Mouse (Mus musculus): ENCODE results near the gene Phlpp2. TPM values are rescaled to one million over a fixed set of nuclear protein-coding genes. Genes with fewer than 3 reads are reported as not detected.

Gene Phlpp2
- total RNA-seq, 2 experiments from 2014 or later, result 4.9 to 6.4 TPM

Other genes with a start within 250 kb of the Phlpp2 start
- gene Ist1, start 175.3 kb upstream of the Phlpp2 start, total RNA-seq (2021), result 10 to 100 TPM; 48.1 to 53.0 TPM
- 10 to 100 TPM in 1 of 2 experiments, 1 to 10 TPM in 1; 8.6 to 10.4 TPM for gene Zfp821, start 163.0 kb upstream of the Phlpp2 start, total RNA-seq (2021)
- 10 to 100 TPM; 24.1 to 28.0 TPM for gene Atxn1l, start 130.8 kb upstream of the Phlpp2 start, total RNA-seq (2021)
- 10 to 100 TPM; 43.0 to 45.3 TPM for gene Ap1g1, start 90.0 kb upstream of the Phlpp2 start, total RNA-seq (2021)
- under 1 TPM; 0.29 to 0.31 TPM for gene Marveld3, start 93.7 kb downstream of the Phlpp2 start, total RNA-seq (2021)
- gene Tat, start 121.9 kb downstream of the Phlpp2 start, total RNA-seq (2021), result 1 to 10 TPM; 1.3 to 1.6 TPM
- gene Chst4, start 171.2 kb downstream of the Phlpp2 start, total RNA-seq (2021), result 1 to 10 TPM; 4.4 to 5.4 TPM
- 1 to 10 TPM; 8.0 to 8.7 TPM for gene Zfp612, start 211.2 kb downstream of the Phlpp2 start, total RNA-seq (2021)
- gene Gm21964, start 232.7 kb downstream of the Phlpp2 start, total RNA-seq (2021), result not detected
- not detected for gene Gm17720, start 234.2 kb downstream of the Phlpp2 start, total RNA-seq (2021)

Measured in heart, postnatal 14 days (tissue).